Mouse (Mus musculus): ENCODE results near the gene Nhlrc3. TPM values are rescaled to one million over a fixed set of nuclear protein-coding genes. Genes with fewer than 3 reads are reported as not detected.

Gene Nhlrc3
- total RNA-seq, 1 experiment, result 12.6 TPM

GRCm38 (mm10) chr3:53477468-53477867, 14.3 kb upstream of the Nhlrc3 start:
- H3K27ac ChIP-seq (ENCODE audit: insufficient read depth, low read depth, low read length, poor library complexity, severe bottlenecking), result no peak overlapping the region
- H3K4me1 ChIP-seq (ENCODE audit: control insufficient read depth in 2 of 2, insufficient read depth in 2 of 2, low read length in 2 of 2, poor library complexity in 1 of 2), result peaks cover 0 to 12% of the 10 kb centered on the region in 2 experiments; a peak in 1 of 4 replicates
- in situ Hi-C loops (cut with MboI; ENCODE audit: low sequenced_read_pairs in 2 of 2, unreplicated experiment in 2 of 2), result no loop called here
- DNase-seq (ENCODE audit: low read depth, low spot score), result no peak
- TF ChIP-seq HCFC1 (IDR thresholded peaks at IDR 0.05; ENCODE audit: borderline replicate concordance, insufficient read depth, low read length), result no peak
- TF ChIP-seq ZC3H11A (IDR thresholded peaks at IDR 0.05; ENCODE audit: borderline replicate concordance, low read depth, low read length), result no peak
- H3K9ac ChIP-seq (ENCODE audit: insufficient read depth, low read depth, low read length, poor library complexity, severe bottlenecking), result no peak overlapping the region
- no peak overlapping the region for H3K4me3 ChIP-seq (ENCODE audit: insufficient read depth in 1 of 2, low read depth in 1 of 2, low read length in 2 of 2, poor library complexity in 1 of 2, severe bottlenecking in 1 of 2)
- H3K36me3 ChIP-seq (ENCODE audit: control insufficient read depth, insufficient read depth, low read length, poor library complexity, severe bottlenecking), result peaks cover 41% of the 10 kb centered on the region
- H3K9me3 ChIP-seq (ENCODE audit: control insufficient read depth, insufficient read depth, low read depth, low read length), result no peaks in the 10 kb centered on the region

DNA sequence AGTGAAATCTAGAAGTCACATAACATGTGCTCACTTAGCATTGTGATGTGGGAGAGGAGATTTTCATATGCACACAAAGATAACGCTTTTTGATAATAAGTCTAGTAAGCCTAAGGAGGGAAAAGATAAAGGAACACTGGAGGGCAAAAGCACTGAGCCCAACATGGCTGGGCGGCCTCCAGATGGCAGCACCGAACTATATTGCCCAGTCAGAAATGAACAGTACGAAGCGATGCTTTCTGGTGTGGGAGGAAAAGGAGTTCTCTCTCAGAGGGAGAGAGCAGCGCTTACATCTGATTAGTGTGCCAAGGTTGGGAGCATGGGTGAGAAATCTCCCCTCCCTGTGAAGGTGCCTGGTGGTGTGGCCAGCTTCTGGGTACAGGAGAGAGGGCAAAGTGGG, 12.8 kb upstream of the Nhlrc3 start:
- peaks cover 49% of the 10 kb centered on the region for H3K36me3 ChIP-seq (ENCODE audit: control insufficient read depth, insufficient read depth, low read length, poor library complexity, severe bottlenecking)
- no peak overlapping the region for H3K9ac ChIP-seq (ENCODE audit: insufficient read depth, low read depth, low read length, poor library complexity, severe bottlenecking)
- H3K4me3 ChIP-seq (ENCODE audit: insufficient read depth in 1 of 2, low read depth in 1 of 2, low read length in 2 of 2, poor library complexity in 1 of 2, severe bottlenecking in 1 of 2), result no peak overlapping the region
- peaks cover 0 to 12% of the 10 kb centered on the region in 2 experiments; a peak in 1 of 4 replicates for H3K4me1 ChIP-seq (ENCODE audit: control insufficient read depth in 2 of 2, insufficient read depth in 2 of 2, low read length in 2 of 2, poor library complexity in 1 of 2)
- no peaks in the 10 kb centered on the region for H3K9me3 ChIP-seq (ENCODE audit: control insufficient read depth, insufficient read depth, low read depth, low read length)
- H3K27ac ChIP-seq (ENCODE audit: insufficient read depth, low read depth, low read length, poor library complexity, severe bottlenecking), result no peak overlapping the region
- in situ Hi-C loops (cut with MboI; ENCODE audit: low sequenced_read_pairs in 2 of 2, unreplicated experiment in 2 of 2), result no loop called here
- TF ChIP-seq ZNF384 (IDR thresholded peaks at IDR 0.05; ENCODE audit: low read depth, low read length) (no peak), HCFC1 (IDR thresholded peaks at IDR 0.05; ENCODE audit: borderline replicate concordance, insufficient read depth, low read length) (no peak), MAFK (IDR thresholded peaks at IDR 0.05; ENCODE audit: insufficient read depth, low read depth, low read length) (no peak), ZC3H11A (IDR thresholded peaks at IDR 0.05; ENCODE audit: borderline replicate concordance, low read depth, low read length) (no peak), CHD2 (IDR thresholded peaks at IDR 0.05; ENCODE audit: low read depth, low read length) (no peak)
- DNase-seq (ENCODE audit: low read depth, low spot score), result no peak

DNA sequence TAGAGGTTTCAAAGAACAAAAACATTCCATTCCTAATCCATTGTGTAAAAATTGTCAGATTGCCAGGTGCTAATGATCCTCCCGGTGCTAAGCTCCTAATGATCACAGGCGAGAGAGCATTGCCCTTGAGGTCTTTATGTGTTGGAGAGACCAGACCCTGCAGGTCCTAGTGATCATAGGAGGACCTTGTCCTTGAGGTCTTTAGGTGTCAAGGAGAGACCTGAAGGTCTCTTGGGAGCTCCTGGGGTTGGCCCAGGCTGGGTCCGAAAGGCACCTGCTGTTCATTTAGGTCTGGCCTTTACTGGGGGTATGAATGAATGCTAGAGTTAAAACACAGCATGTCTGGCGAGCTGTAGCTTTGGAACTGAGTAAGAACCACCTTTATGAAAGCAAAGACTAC, 11.0 kb upstream of the Nhlrc3 start:
- in situ Hi-C loops (cut with MboI; ENCODE audit: low sequenced_read_pairs in 2 of 2, unreplicated experiment in 2 of 2), result loop anchor here (25.0 kb wide), 2 partner anchors 437 to 1212 kb away; partner anchors contain the start of genes Foxo1 (in 2 of the 2) and Lhfp (in 1 of the 2)
- Histone ChIP-seq H3K27ac (ENCODE audit: insufficient read depth, low read depth, low read length, poor library complexity, severe bottlenecking) (no peak overlapping the region), H3K4me1 (ENCODE audit: control insufficient read depth in 2 of 2, insufficient read depth in 2 of 2, low read length in 2 of 2, poor library complexity in 1 of 2) (peaks cover 0 to 14% of the 10 kb centered on the region in 2 experiments; a peak in 1 of 4 replicates), H3K9me3 (ENCODE audit: control insufficient read depth, insufficient read depth, low read depth, low read length) (no peaks in the 10 kb centered on the region), H3K4me3 (ENCODE audit: insufficient read depth in 1 of 2, low read depth in 1 of 2, low read length in 2 of 2, poor library complexity in 1 of 2, severe bottlenecking in 1 of 2) (no peak overlapping the region), H3K9ac (ENCODE audit: insufficient read depth, low read depth, low read length, poor library complexity, severe bottlenecking) (no peak overlapping the region), H3K36me3 (ENCODE audit: control insufficient read depth, insufficient read depth, low read length, poor library complexity, severe bottlenecking) (peaks cover 54% of the 10 kb centered on the region)
- TF ChIP-seq HCFC1 (IDR thresholded peaks at IDR 0.05; ENCODE audit: borderline replicate concordance, insufficient read depth, low read length) (no peak), MAFK (IDR thresholded peaks at IDR 0.05; ENCODE audit: insufficient read depth, low read depth, low read length) (no peak), CHD2 (IDR thresholded peaks at IDR 0.05; ENCODE audit: low read depth, low read length) (no peak), ZC3H11A (IDR thresholded peaks at IDR 0.05; ENCODE audit: borderline replicate concordance, low read depth, low read length) (no peak), ZNF384 (IDR thresholded peaks at IDR 0.05; ENCODE audit: low read depth, low read length) (no peak)
- DNase-seq (ENCODE audit: low read depth, low spot score), result no peak

DNA sequence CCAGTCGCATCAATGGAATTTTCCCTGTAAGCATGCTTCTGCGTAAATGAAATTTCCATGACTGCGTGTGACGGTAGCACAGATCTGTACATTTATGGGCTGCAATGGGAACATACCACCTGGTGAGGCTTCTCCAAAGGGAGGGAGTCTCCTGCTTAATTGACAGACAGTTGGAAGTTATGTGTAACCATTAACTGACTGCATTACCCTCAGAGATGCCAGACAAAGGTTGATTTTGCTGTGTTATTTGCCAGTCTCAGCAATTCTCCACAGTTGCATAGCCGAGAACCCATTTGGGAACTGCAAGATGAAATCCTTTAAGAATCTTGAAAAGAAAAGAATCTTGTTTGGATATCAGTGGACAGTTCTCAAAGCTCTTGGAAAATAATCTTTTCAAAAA, 8.9 kb upstream of the Nhlrc3 start:
- Histone ChIP-seq H3K36me3 (ENCODE audit: control insufficient read depth, insufficient read depth, low read length, poor library complexity, severe bottlenecking) (peaks cover 49% of the 10 kb centered on the region), H3K9ac (ENCODE audit: insufficient read depth, low read depth, low read length, poor library complexity, severe bottlenecking) (no peak overlapping the region), H3K4me3 (ENCODE audit: insufficient read depth in 1 of 2, low read depth in 1 of 2, low read length in 2 of 2, poor library complexity in 1 of 2, severe bottlenecking in 1 of 2) (no peak overlapping the region), H3K27ac (ENCODE audit: insufficient read depth, low read depth, low read length, poor library complexity, severe bottlenecking) (no peak overlapping the region), H3K9me3 (ENCODE audit: control insufficient read depth, insufficient read depth, low read depth, low read length) (no peaks in the 10 kb centered on the region), H3K4me1 (ENCODE audit: control insufficient read depth in 2 of 2, insufficient read depth in 2 of 2, low read length in 2 of 2, poor library complexity in 1 of 2) (peaks cover 0 to 10% of the 10 kb centered on the region in 2 experiments; a peak in 1 of 4 replicates)
- in situ Hi-C loops (cut with MboI; ENCODE audit: low sequenced_read_pairs in 2 of 2, unreplicated experiment in 2 of 2), result loop anchor here (25.0 kb wide), 2 partner anchors 435 to 1210 kb away; partner anchors contain the start of genes Foxo1 (in 2 of the 2) and Lhfp (in 1 of the 2)
- no peak for DNase-seq (ENCODE audit: low read depth, low spot score)
- TF ChIP-seq ZNF384 (IDR thresholded peaks at IDR 0.05; ENCODE audit: low read depth, low read length) (no peak), ZC3H11A (IDR thresholded peaks at IDR 0.05; ENCODE audit: borderline replicate concordance, low read depth, low read length) (no peak), HCFC1 (IDR thresholded peaks at IDR 0.05; ENCODE audit: borderline replicate concordance, insufficient read depth, low read length) (no peak)

GRCm38 (mm10) chr3:53469650-53470049, 6.5 kb upstream of the Nhlrc3 start:
- Histone ChIP-seq H3K27ac (ENCODE audit: insufficient read depth, low read depth, low read length, poor library complexity, severe bottlenecking) (no peak overlapping the region), H3K9me3 (ENCODE audit: control insufficient read depth, insufficient read depth, low read depth, low read length) (no peaks in the 10 kb centered on the region), H3K9ac (ENCODE audit: insufficient read depth, low read depth, low read length, poor library complexity, severe bottlenecking) (no peak overlapping the region), H3K36me3 (ENCODE audit: control insufficient read depth, insufficient read depth, low read length, poor library complexity, severe bottlenecking) (peaks cover 37% of the 10 kb centered on the region), H3K4me3 (ENCODE audit: insufficient read depth in 1 of 2, low read depth in 1 of 2, low read length in 2 of 2, poor library complexity in 1 of 2, severe bottlenecking in 1 of 2) (no peak overlapping the region), H3K4me1 (ENCODE audit: control insufficient read depth in 2 of 2, insufficient read depth in 2 of 2, low read length in 2 of 2, poor library complexity in 1 of 2) (peaks cover 3 to 10% of the 10 kb centered on the region in 2 experiments; a peak in 2 of 4 replicates)
- in situ Hi-C loops (cut with MboI; ENCODE audit: low sequenced_read_pairs in 2 of 2, unreplicated experiment in 2 of 2), result loop anchor here (25.0 kb wide), 2 partner anchors 432 to 1207 kb away; partner anchors contain the start of genes Foxo1 (in 2 of the 2) and Lhfp (in 1 of the 2)
- TF ChIP-seq HCFC1 (IDR thresholded peaks at IDR 0.05; ENCODE audit: borderline replicate concordance, insufficient read depth, low read length) (no peak), ZNF384 (IDR thresholded peaks at IDR 0.05; ENCODE audit: low read depth, low read length) (no peak), ZC3H11A (IDR thresholded peaks at IDR 0.05; ENCODE audit: borderline replicate concordance, low read depth, low read length) (no peak), MAFK (IDR thresholded peaks at IDR 0.05; ENCODE audit: insufficient read depth, low read depth, low read length) (no peak), CHD2 (IDR thresholded peaks at IDR 0.05; ENCODE audit: low read depth, low read length) (no peak)
- DNase-seq (ENCODE audit: low read depth, low spot score), result no peak

Data from ES-E14 (cell line).